Mouse (Mus musculus): ENCODE measurements around the gene Ascc1. TPM values are rescaled to one million over a fixed set of nuclear protein-coding genes. Genes with fewer than 3 reads are reported as not detected.
"Not testable (repeated sequence)": the region's sequence is repeated elsewhere in the genome, so short reads cannot be mapped to it uniquely, and the experiment has no call there.

The Ascc1 gene
- total RNA-seq, 2 experiments from 2014 or later: 20.5 to 23.1 TPM

- DNase-seq (ENCODE audit: low spot score): peak; percentile 87
- intact Hi-C loops (cut with DNase I): loop anchor here (1.0 kb wide), 1 partner anchor 22 kb away; no protein-coding TSS in a partner anchor
These were observed 28.4 kb upstream of the Ascc1 start for GRCm38 (mm10) chr10:59974191-59974664.

GRCm38 (mm10) chr10:59974786-59975185 is 27.8 kb upstream of the Ascc1 start:
- DNase-seq (ENCODE audit: low spot score): peak; percentile 46
- intact Hi-C loops (cut with DNase I): loop anchor here (1.0 kb wide), 1 partner anchor 22 kb away; no protein-coding TSS in a partner anchor

GRCm38 (mm10) chr10:59977141-59977540 is 25.5 kb upstream of the Ascc1 start:
- no peak for DNase-seq (ENCODE audit: low spot score)
- intact Hi-C loops (cut with DNase I): no loop called here

GRCm38 (mm10) chr10:59977715-59978343 is 24.8 kb upstream of the Ascc1 start:
- DNase-seq (ENCODE audit: low spot score): no peak
- intact Hi-C loops (cut with DNase I): no loop called here

DNA sequence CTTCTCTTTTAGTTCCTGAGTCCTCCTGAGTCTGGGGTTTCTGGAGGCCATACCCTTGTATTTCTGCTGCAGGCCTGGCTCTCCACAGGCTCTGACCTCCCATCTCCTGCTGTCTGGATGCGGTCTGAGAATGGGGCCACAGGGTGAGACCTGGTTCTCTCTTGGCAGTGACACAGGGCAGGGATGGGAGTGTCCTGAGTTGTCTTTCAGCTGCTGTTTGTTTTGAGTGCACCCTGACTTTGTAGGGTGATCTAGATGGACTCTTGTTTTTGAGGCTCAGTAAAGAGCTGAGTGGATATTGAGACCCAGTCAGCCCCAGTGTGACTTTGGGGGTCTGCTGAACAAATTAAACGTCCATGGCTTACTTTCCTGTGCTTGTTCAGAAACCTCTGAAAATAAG is 24.2 kb upstream of the Ascc1 start:
- DNase-seq (ENCODE audit: low spot score): no peak
- intact Hi-C loops (cut with DNase I): no loop called here

DNA sequence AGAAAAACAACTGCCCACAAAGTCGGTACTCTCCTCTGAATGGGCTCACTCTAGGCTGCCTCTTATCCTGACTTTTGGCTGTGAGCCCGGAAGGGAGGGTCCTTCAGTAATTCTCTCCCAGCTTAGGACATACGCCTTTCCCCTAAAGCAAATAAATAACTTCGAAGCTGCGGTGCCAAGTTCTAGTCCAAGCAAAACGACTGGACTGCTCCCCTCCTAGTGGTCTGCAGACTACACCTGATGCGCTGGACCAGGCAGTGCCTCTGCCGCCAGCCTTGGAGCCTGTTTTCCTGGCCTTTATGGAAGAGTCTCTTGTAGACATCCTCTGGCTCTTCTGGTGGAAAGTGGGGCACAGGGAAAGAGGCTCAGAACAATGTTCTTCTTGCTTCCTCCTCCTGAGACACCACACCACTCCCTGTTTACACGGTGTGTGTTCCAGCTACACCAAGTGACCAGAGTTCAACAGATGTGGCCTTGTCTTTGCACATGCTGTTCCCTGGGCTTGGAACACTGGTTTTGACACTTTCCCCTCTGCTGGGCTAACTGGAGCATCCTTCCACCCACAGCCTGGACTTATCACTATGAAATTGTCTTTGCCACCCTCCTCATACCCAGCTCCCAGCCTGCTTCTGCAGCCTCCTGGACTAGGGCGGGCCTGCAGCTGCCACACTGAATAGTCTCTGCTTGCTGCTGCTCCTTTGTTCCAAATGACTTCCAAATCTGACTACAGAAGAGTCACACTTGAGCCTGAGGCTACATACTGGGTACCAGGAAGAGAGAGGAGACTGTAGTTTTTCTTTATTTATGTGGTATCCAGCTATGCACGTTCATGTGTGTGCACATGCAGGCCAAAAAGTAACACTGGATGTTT is 23.5 kb upstream of the Ascc1 start:
- DNase-seq (ENCODE audit: low spot score): peak; percentile 79
- intact Hi-C loops (cut with DNase I): no loop called here

- intact Hi-C loops (cut with DNase I): loop anchor here (5.0 kb wide), 1 partner anchor 84 kb away; no protein-coding TSS in a partner anchor
- peak; percentile 53 for DNase-seq (ENCODE audit: low spot score)
These were observed 21.8 kb upstream of the Ascc1 start for GRCm38 (mm10) chr10:59980815-59981244.

- intact Hi-C loops (cut with DNase I): loop anchor here (5.0 kb wide), 1 partner anchor 84 kb away; no protein-coding TSS in a partner anchor
- DNase-seq (ENCODE audit: low spot score): no peak
These were observed 21.3 kb upstream of the Ascc1 start for GRCm38 (mm10) chr10:59981336-59981735.

GRCm38 (mm10) chr10:59981792-59982191 is 20.8 kb upstream of the Ascc1 start:
- DNase-seq (ENCODE audit: low spot score): peak; percentile 40
- intact Hi-C loops (cut with DNase I): loop anchor here (5.0 kb wide), 1 partner anchor 84 kb away; no protein-coding TSS in a partner anchor

DNA sequence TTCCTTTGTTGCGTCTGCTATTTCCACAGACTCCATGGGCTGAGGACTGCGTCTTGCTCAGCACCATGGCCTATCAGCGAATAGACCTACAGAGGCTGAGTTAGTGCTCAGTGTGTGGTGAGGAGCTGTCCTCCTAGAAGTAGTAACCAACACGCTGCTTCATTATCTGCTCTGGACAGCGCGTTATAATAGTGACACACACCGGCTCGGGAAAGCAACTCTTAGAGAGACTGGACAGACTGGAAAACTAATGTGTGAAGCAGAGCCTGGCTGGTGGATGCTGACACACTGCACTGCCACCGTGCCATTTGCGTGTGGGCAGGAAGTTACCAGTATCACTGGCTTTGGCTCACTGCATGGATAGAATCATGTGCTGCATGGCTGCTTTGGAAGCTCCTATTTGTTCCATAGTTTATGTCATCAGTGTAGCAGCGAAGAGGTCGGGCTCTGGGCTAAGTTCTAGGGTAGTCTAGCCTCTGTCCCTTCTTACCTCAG is 20.2 kb upstream of the Ascc1 start:
- intact Hi-C loops (cut with DNase I): loop anchor here (5.0 kb wide), 1 partner anchor 85 kb away; no protein-coding TSS in a partner anchor
- DNase-seq (ENCODE audit: low spot score): no peak

GRCm38 (mm10) chr10:59988036-59988435 is 14.6 kb upstream of the Ascc1 start:
- no peak for DNase-seq (ENCODE audit: low spot score)
- intact Hi-C loops (cut with DNase I): loop anchor here (5.0 kb wide), 1 partner anchor 36 kb away; the partner anchor contains the start of gene Ddit4

GRCm38 (mm10) chr10:59990393-59990792 is 12.2 kb upstream of the Ascc1 start:
- no peak for DNase-seq (ENCODE audit: low spot score)
- intact Hi-C loops (cut with DNase I): no loop called here

GRCm38 (mm10) chr10:59991262-59991880 is 11.2 kb upstream of the Ascc1 start:
- no peak for DNase-seq (ENCODE audit: low spot score)
- intact Hi-C loops (cut with DNase I): no loop called here

DNA sequence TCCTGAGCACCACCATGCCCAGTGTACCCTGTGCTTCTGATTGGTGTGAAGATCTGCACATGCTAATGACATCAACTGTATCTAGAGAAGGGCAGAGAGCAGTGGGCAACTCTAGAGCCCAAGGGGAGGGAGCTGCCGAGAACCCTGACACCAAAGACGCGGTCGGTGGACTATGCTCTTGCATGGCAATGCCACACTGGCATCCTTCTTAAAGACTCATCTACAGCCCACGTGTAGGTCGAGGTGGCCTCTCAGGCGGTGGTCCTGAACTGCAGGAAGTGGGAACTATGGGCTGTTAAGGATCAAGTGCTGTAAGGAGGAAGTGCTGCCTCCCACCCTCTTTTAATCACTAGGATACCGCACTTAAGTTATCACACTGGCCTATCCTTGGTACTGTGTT is 10.6 kb upstream of the Ascc1 start:
- no peak for DNase-seq (ENCODE audit: low spot score)
- intact Hi-C loops (cut with DNase I): no loop called here

GRCm38 (mm10) chr10:59993813-59994212 is 8.8 kb upstream of the Ascc1 start:
- intact Hi-C loops (cut with DNase I); DNase-seq (ENCODE audit: low spot score): not testable (repeated sequence)

DNA sequence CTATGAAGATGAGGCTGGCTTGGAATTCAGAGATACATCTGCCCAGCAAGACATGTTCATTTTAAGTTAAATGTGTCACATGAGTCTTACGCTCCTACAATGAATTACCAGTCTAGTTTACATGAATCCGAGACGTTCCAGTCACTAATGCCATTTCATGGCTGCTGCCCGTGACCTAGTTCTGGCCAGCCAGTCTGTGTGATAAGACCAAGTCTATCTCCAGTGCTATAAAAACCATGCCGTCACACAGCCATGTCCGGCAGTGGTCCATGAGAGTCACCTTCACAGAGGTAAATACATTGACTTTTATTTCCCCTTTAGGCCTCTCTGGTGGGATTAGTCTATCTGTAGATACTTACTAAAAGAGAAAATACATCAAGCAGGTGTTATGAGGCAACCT is 6.7 kb upstream of the Ascc1 start:
- intact Hi-C loops (cut with DNase I): no loop called here
- DNase-seq (ENCODE audit: low spot score): no peak

DNA sequence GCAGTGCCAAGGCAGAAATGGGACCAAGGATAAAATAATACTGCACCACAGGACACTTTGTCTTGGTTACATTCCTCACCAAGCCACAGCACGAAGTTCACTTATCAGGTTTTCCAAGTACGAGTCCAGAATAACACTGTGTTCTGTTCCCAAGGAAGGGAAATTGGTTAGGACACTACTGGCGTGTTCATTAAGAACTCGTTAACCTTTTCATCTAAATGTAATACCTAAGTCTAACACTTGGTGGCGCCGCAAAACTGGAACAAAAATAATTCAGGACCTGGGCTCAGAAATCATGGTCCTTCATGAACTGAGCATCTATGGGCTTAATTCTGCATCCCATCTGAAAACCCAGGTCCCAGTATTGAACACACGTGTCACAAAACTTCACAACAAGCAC is 5.0 kb upstream of the Ascc1 start:
- intact Hi-C loops (cut with DNase I): no loop called here
- no peak for DNase-seq (ENCODE audit: low spot score)

GRCm38 (mm10) chr10:59999057-59999456 is 3.5 kb upstream of the Ascc1 start:
- intact Hi-C loops (cut with DNase I): no loop called here
- no peak for DNase-seq (ENCODE audit: low spot score)

- intact Hi-C loops (cut with DNase I): loop anchor here (5.0 kb wide), 1 partner anchor 66 kb away; no protein-coding TSS in a partner anchor
- not testable (repeated sequence) for DNase-seq (ENCODE audit: low spot score)
These were observed 942 bp upstream of the Ascc1 start for GRCm38 (mm10) chr10:60001663-60002062.

- intact Hi-C loops (cut with DNase I): loop anchor here (5.0 kb wide), 1 partner anchor 65 kb away; no protein-coding TSS in a partner anchor
- no peak for DNase-seq (ENCODE audit: low spot score)
These were observed 402 bp upstream of the Ascc1 start for GRCm38 (mm10) chr10:60002203-60002602.
